Mouse (Mus musculus) liver, postnatal 0 days (tissue): Measurements from ENCODE around the gene Nrm.

Source experiments
- CTCF ChIP-seq: sonication (generic); IDR thresholded peaks from 2 replicates; pipeline ENCODE4 v1.5.1; 2016; ENCODE audit warnings: antibody characterized with exemption, low read depth
- EP300 ChIP-seq: IDR thresholded peaks from 2 replicates; pipeline ENCODE4 v1.6.1; 2016; ENCODE audit warnings: antibody characterized with exemption, low read depth, mild to moderate bottlenecking

GRCm38 (mm10) chr17:35833894-35834293, 27.2 kb upstream of the Nrm start:
- no peak for TF ChIP-seq CTCF
- no peak for TF ChIP-seq EP300
